Mouse (Mus musculus) olfactory bulb, adult 2 months (tissue): ENCODE measurements around the gene Alas2.

Experiments used
- CTCF ChIP-seq: fragments of 200-500 bp; IDR thresholded peaks from 2 replicates; pipeline ENCODE4 v1.5.1; 2012; ENCODE audit warnings: low read depth, mild to moderate bottlenecking, low read length, moderate library complexity; ENCODE audit not compliant: insufficient read depth
- POLR2A ChIP-seq: fragments of 200-500 bp; IDR thresholded peaks from 2 replicates; pipeline ENCODE4 v1.6.1; 2012; ENCODE audit warnings: mild to moderate bottlenecking, low read depth, low read length, moderate library complexity; ENCODE audit not compliant: insufficient read depth

- TF ChIP-seq POLR2A (no peak), CTCF (no peak)
These were observed 47.0 kb downstream of the Alas2 start for GRCm38 (mm10) chrX:150594176-150594575.
